Mouse (Mus musculus): ENCODE measurements around the gene Cmpk1. TPM values are rescaled to one million over a fixed set of nuclear protein-coding genes. Genes with fewer than 3 reads are reported as not detected.
"Not testable (repeated sequence)": the region's sequence is repeated elsewhere in the genome, so short reads cannot be mapped to it uniquely, and the experiment has no call there.

Cmpk1 gene
- polyA plus RNA-seq, 1 experiment from 2014 or later, result 67.8 TPM

- TF ChIP-seq CTCF (IDR thresholded peaks at IDR 0.05; ENCODE audit: low read depth) (no peak), EP300 (IDR thresholded peaks at IDR 0.05; ENCODE audit: low read depth) (no peak)
- ATAC-seq, result no peak
- H3K36me3 ChIP-seq (replicated peaks; ENCODE audit: insufficient read depth, low read length), result peaks cover 8% of the 10 kb centered on the region
- H3K27ac ChIP-seq (ENCODE audit: low read depth), result no peak overlapping the region
- DNase-seq, result no peak
- 0 out of 2 replicates have a peak, but pooled peaks cover 4% of the 10 kb centered on the region for H3K4me1 ChIP-seq (ENCODE audit: insufficient read depth)
- H3K4me2 ChIP-seq (ENCODE audit: low read depth, low read length), result no peak overlapping the region
- H3K9me3 ChIP-seq (ENCODE audit: low read length), result no peaks in the 10 kb centered on the region
- H3K27me3 ChIP-seq (ENCODE audit: insufficient read depth, low read length), result no peaks in the 10 kb centered on the region
- no peak overlapping the region for H3K4me3 ChIP-seq (ENCODE audit: low read depth, low read length)
- H3K9ac ChIP-seq (replicated peaks), result no peak overlapping the region
- WGBS (ENCODE audit: insufficient replicate concordance), result 82% methylated on average over 1 of the region's 1 CpGs
These were observed 13.8 kb downstream of the Cmpk1 start for GRCm38 (mm10) chr4:114973229-114973740.

- H3K27ac ChIP-seq (ENCODE audit: low read depth), result no peak overlapping the region
- DNase-seq, result no peak
- no peak overlapping the region for H3K9ac ChIP-seq (replicated peaks)
- 66% methylated on average over 5 of the region's 5 CpGs for WGBS (ENCODE audit: insufficient replicate concordance)
- TF ChIP-seq EP300 (IDR thresholded peaks at IDR 0.05; ENCODE audit: low read depth) (no peak), CTCF (IDR thresholded peaks at IDR 0.05; ENCODE audit: low read depth) (no peak)
- H3K4me2 ChIP-seq (ENCODE audit: low read depth, low read length), result no peak overlapping the region
- no peak for ATAC-seq
- H3K4me3 ChIP-seq (ENCODE audit: low read depth, low read length), result no peak overlapping the region
- peaks cover 23% of the 10 kb centered on the region for H3K36me3 ChIP-seq (replicated peaks; ENCODE audit: insufficient read depth, low read length)
- H3K4me1 ChIP-seq (ENCODE audit: insufficient read depth), result 0 out of 2 replicates have a peak, but pooled peaks cover 4% of the 10 kb centered on the region
- no peaks in the 10 kb centered on the region for H3K27me3 ChIP-seq (ENCODE audit: insufficient read depth, low read length)
- H3K9me3 ChIP-seq (ENCODE audit: low read length), result no peaks in the 10 kb centered on the region
These were observed 16.3 kb downstream of the Cmpk1 start for GRCm38 (mm10) chr4:114970736-114971135.

GRCm38 (mm10) chr4:114960881-114961280 lies 26.2 kb downstream of the Cmpk1 start:
- not testable (repeated sequence) for H3K9me3 ChIP-seq (ENCODE audit: low read length)
- peaks cover 26% of the 10 kb centered on the region for H3K36me3 ChIP-seq (replicated peaks; ENCODE audit: insufficient read depth, low read length)
- WGBS (ENCODE audit: insufficient replicate concordance), result 58% methylated on average over 2 of the region's 2 CpGs

DNA sequence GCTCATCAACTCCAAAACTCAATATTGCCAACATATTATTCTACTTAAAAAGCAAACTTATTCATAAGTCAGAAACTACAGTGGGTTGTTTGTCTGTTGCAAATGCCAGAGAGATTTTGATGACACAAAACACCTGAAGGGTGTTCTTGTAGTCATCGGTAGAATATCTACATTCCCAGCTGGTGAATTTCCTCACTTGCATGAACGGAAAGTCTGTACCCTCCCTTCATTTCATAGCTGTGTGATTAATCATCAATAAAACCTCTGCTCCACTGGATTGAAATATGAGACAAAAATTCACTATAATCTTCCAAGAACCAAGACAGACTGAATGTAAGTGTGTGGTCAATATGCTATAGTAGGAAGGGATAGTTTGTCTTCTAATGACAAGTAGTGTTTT lies 27.5 kb downstream of the Cmpk1 start:
- WGBS (ENCODE audit: insufficient replicate concordance), result 85% methylated on average over 2 of the region's 2 CpGs
- DNase-seq (no peak), ATAC-seq (no peak)
- Histone ChIP-seq H3K36me3 (replicated peaks; ENCODE audit: insufficient read depth, low read length) (peaks cover 17% of the 10 kb centered on the region), H3K4me3 (ENCODE audit: low read depth, low read length) (no peak overlapping the region), H3K4me2 (ENCODE audit: low read depth, low read length) (no peak overlapping the region), H3K27ac (ENCODE audit: low read depth) (no peak overlapping the region), H3K9me3 (ENCODE audit: low read length) (no peaks in the 10 kb centered on the region), H3K4me1 (ENCODE audit: insufficient read depth) (no peaks in the 10 kb centered on the region), H3K9ac (replicated peaks) (no peak overlapping the region), H3K27me3 (ENCODE audit: insufficient read depth, low read length) (no peaks in the 10 kb centered on the region)
- no peak for TF ChIP-seq CTCF (IDR thresholded peaks at IDR 0.05; ENCODE audit: low read depth)
- no peak for TF ChIP-seq EP300 (IDR thresholded peaks at IDR 0.05; ENCODE audit: low read depth)

More at GRCm38 (mm10) chr4:114960881-114961280, 26.2 kb downstream of the Cmpk1 start:
- DNase-seq; H3K27me3 ChIP-seq (ENCODE audit: insufficient read depth, low read length); H3K4me2 ChIP-seq (ENCODE audit: low read depth, low read length); H3K4me1 ChIP-seq (ENCODE audit: insufficient read depth); H3K9ac ChIP-seq (replicated peaks); H3K27ac ChIP-seq (ENCODE audit: low read depth); H3K4me3 ChIP-seq (ENCODE audit: low read depth, low read length): not testable (repeated sequence)
- ATAC-seq, result peak; percentile 92

DNA sequence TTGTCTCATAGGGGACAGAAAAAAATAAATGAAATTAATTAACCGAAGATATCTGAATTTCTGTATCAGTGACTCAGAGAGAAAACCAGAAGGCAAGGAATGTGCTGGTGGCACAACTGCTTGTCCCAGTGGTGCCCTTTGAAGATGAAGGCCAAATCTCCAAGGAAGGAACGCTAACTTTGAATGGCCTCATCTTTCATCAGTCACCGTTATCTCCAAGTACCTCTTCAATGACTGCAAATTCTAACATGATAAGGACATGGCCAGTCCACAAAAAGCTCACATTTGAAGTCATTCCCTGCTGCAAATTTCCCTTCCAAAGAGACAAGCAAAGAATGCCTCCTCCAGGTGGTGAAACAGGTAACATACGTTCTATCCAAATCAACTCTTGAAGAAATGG lies 28.3 kb downstream of the Cmpk1 start:
- 90% methylated on average over 4 of the region's 4 CpGs for WGBS (ENCODE audit: insufficient replicate concordance)
- no peak for TF ChIP-seq CTCF (IDR thresholded peaks at IDR 0.05; ENCODE audit: low read depth)
- H3K4me3 ChIP-seq (ENCODE audit: low read depth, low read length), result no peak overlapping the region
- peaks cover 13% of the 10 kb centered on the region for H3K36me3 ChIP-seq (replicated peaks; ENCODE audit: insufficient read depth, low read length)
- H3K4me1 ChIP-seq (ENCODE audit: insufficient read depth), result no peaks in the 10 kb centered on the region
- H3K27me3 ChIP-seq (ENCODE audit: insufficient read depth, low read length), result no peaks in the 10 kb centered on the region
- no peak overlapping the region for H3K9ac ChIP-seq (replicated peaks)
- ATAC-seq (no peak), DNase-seq (no peak)
- H3K4me2 ChIP-seq (ENCODE audit: low read depth, low read length), result no peak overlapping the region
- no peaks in the 10 kb centered on the region for H3K9me3 ChIP-seq (ENCODE audit: low read length)
- no peak overlapping the region for H3K27ac ChIP-seq (ENCODE audit: low read depth)

GRCm38 (mm10) chr4:114958231-114958630 lies 28.8 kb downstream of the Cmpk1 start:
- Histone ChIP-seq H3K9me3 (ENCODE audit: low read length) (no peaks in the 10 kb centered on the region), H3K27me3 (ENCODE audit: insufficient read depth, low read length) (no peaks in the 10 kb centered on the region), H3K4me1 (ENCODE audit: insufficient read depth) (no peaks in the 10 kb centered on the region), H3K4me2 (ENCODE audit: low read depth, low read length) (no peak overlapping the region), H3K27ac (ENCODE audit: low read depth) (no peak overlapping the region), H3K36me3 (replicated peaks; ENCODE audit: insufficient read depth, low read length) (peaks cover 13% of the 10 kb centered on the region), H3K4me3 (ENCODE audit: low read depth, low read length) (no peak overlapping the region), H3K9ac (replicated peaks) (no peak overlapping the region)
- TF ChIP-seq CTCF (IDR thresholded peaks at IDR 0.05; ENCODE audit: low read depth), result no peak
- no peak for TF ChIP-seq EP300 (IDR thresholded peaks at IDR 0.05; ENCODE audit: low read depth)
- ATAC-seq, result no peak
- DNase-seq, result no peak
- WGBS (ENCODE audit: insufficient replicate concordance), result 69% methylated on average over 2 of the region's 2 CpGs

DNA sequence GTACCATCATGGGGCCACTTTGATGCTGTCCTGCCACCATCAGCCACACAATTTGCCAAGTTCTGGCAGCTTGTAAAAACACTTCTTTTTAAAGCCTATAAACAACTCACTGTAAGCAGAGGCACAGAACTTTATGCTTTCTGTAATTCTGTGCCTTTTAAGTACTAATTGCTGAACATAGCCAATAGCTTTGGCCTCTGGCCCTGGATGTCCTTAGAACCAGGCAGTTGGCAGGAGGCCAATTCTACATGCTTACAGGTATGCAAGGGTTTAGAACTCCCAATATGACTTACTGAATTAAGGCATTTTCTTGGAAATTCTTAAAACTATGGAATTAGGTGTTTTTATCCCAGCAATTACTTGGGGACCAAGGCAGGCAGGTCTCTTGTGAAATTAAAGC lies 29.6 kb downstream of the Cmpk1 start:
- TF ChIP-seq EP300 (IDR thresholded peaks at IDR 0.05; ENCODE audit: low read depth), result no peak
- no peak for TF ChIP-seq CTCF (IDR thresholded peaks at IDR 0.05; ENCODE audit: low read depth)
- Histone ChIP-seq H3K27ac (ENCODE audit: low read depth) (no peak overlapping the region), H3K27me3 (ENCODE audit: insufficient read depth, low read length) (no peaks in the 10 kb centered on the region), H3K4me1 (ENCODE audit: insufficient read depth) (no peaks in the 10 kb centered on the region), H3K4me2 (ENCODE audit: low read depth, low read length) (no peak overlapping the region), H3K9me3 (ENCODE audit: low read length) (no peaks in the 10 kb centered on the region), H3K4me3 (ENCODE audit: low read depth, low read length) (no peak overlapping the region), H3K36me3 (replicated peaks; ENCODE audit: insufficient read depth, low read length) (peaks cover 4% of the 10 kb centered on the region), H3K9ac (replicated peaks) (no peak overlapping the region)
- ATAC-seq (no peak), DNase-seq (no peak)

Measured in liver, postnatal 0 days (tissue).